Mouse (Mus musculus) heart, embryonic 14.5 days (tissue): ENCODE measurements at regions not wholly inside any gene's neighbourhood (a gene's known extent, or its start where the extent isn't known, plus 50 kb on each side); places are given as distances from the start of the nearest gene placed in this dataset.

Experiments
- ATAC-seq: fragments of 200-750 bp; cut with Nextera tagmentation; 2 replicates; pipeline ENCODE4 v1.8.0; 2017; ENCODE audit warnings: low read depth, moderate TSS enrichment; ENCODE audit not compliant: insufficient number of reproducible peaks, insufficient read depth, low FRiP score
- H3K27ac ChIP-seq, 2 experiments: fragments of 200-500 bp in 1 of 2; fragments of 300-500 bp in 1 of 2; sonication (generic) in 1 of 2; replicated peaks in 1 of 2; 2 replicates each; pipeline ENCODE4 v1.5.1; 2012 to 2014; ENCODE audit warnings: low read depth in 2 of 2, low read length in 2 of 2, control low read depth in 1 of 2, mild to moderate bottlenecking in 1 of 2, mixed read lengths in 1 of 2; ENCODE audit not compliant: control insufficient read depth in 1 of 2, insufficient read depth in 1 of 2
- H3K27me3 ChIP-seq: fragments of 300-500 bp; sonication (generic); 2 replicates; pipeline ENCODE4 v1.6.1; 2014; ENCODE audit warnings: mild to moderate bottlenecking, low read length, control low read depth; ENCODE audit not compliant: control insufficient read depth, insufficient read depth
- H3K36me3 ChIP-seq: fragments of 300-500 bp; sonication (generic); 2 replicates; pipeline ENCODE4 v1.6.1; 2014; ENCODE audit warnings: mild to moderate bottlenecking, control low read depth, low read length, mixed read lengths; ENCODE audit not compliant: control insufficient read depth, insufficient read depth
- H3K4me1 ChIP-seq, 2 experiments: fragments of 200-500 bp in 1 of 2; fragments of 300-500 bp in 1 of 2; sonication (generic) in 1 of 2; 2 replicates each; pipeline ENCODE4 v1.6.1; 2012 to 2014; ENCODE audit warnings: low read length in 2 of 2, control low read depth in 1 of 2, mixed read lengths in 1 of 2; ENCODE audit not compliant: control insufficient read depth in 2 of 2, insufficient read depth in 2 of 2
- H3K4me2 ChIP-seq: fragments of 300-500 bp; sonication (generic); 2 replicates; pipeline ENCODE4 v1.6.1; 2014; ENCODE audit warnings: mild to moderate bottlenecking, low read length
- H3K4me3 ChIP-seq, 2 experiments: fragments of 200-500 bp in 1 of 2; fragments of 300-500 bp in 1 of 2; sonication (generic) in 1 of 2; 2 replicates each; pipeline ENCODE4 v1.5.1; 2012 to 2014; ENCODE audit warnings: low read length in 2 of 2, mild to moderate bottlenecking in 2 of 2, control low read depth in 1 of 2, low read depth in 1 of 2, moderate library complexity in 1 of 2; ENCODE audit not compliant: control insufficient read depth in 1 of 2, insufficient read depth in 1 of 2
- H3K9ac ChIP-seq: fragments of 300-500 bp; sonication (generic); 2 replicates; pipeline ENCODE4 v1.6.1; 2014; ENCODE audit warnings: mild to moderate bottlenecking, low read length
- H3K9me3 ChIP-seq: fragments of 300-500 bp; sonication (generic); 2 replicates; pipeline ENCODE4 v1.6.1; 2016; ENCODE audit warnings: low read length, control low read depth; ENCODE audit not compliant: control insufficient read depth
- WGBS: fragments of 180-500 bp; shearing (Covaris S2); extraction: QIAGEN DNeasy Blood & Tissue Kit; methylation state at CpG from one replicate; pipeline ENCODE4 v1.1.7; 2014; 5-methylcytosine and 5-hydroxymethylcytosine counted together

- no peaks in the 10 kb centered on the region for H3K27me3 ChIP-seq
- H3K9ac ChIP-seq = no peak overlapping the region
- no peak overlapping the region for H3K27ac ChIP-seq
- H3K36me3 ChIP-seq = no peaks in the 10 kb centered on the region
- no peaks in the 10 kb centered on the region for H3K9me3 ChIP-seq
- WGBS = 90% methylated on average over 11 of the region's 11 CpGs
- no peak overlapping the region for H3K4me2 ChIP-seq
- H3K4me1 ChIP-seq = no peaks in the 10 kb centered on the region
- no peak overlapping the region for H3K4me3 ChIP-seq
- ATAC-seq = no peak
Measured at GRCm38 (mm10) chr1:128826419-128826818, 234.3 kb upstream of the Cxcr4 start.

- ATAC-seq = no peak
- Histone ChIP-seq H3K4me1 (no peaks in the 10 kb centered on the region), H3K4me3 (no peak overlapping the region), H3K9me3 (no peaks in the 10 kb centered on the region), H3K27me3 (no peaks in the 10 kb centered on the region), H3K4me2 (no peak overlapping the region), H3K27ac (no peak overlapping the region), H3K9ac (no peak overlapping the region), H3K36me3 (no peaks in the 10 kb centered on the region)
- WGBS = 51% methylated on average over 11 of the region's 11 CpGs
Measured at GRCm38 (mm10) chr1:128824916-128825683, 233.0 kb upstream of the Cxcr4 start.

- H3K36me3 ChIP-seq = no peaks in the 10 kb centered on the region
- H3K27ac ChIP-seq = no peak overlapping the region
- no peak overlapping the region for H3K9ac ChIP-seq
- H3K4me2 ChIP-seq = no peak overlapping the region
- H3K27me3 ChIP-seq = no peaks in the 10 kb centered on the region
- no peaks in the 10 kb centered on the region for H3K4me1 ChIP-seq
- ATAC-seq = no peak
- no peak overlapping the region for H3K4me3 ChIP-seq
- 7% methylated on average over 8 of the region's 8 CpGs for WGBS
- no peaks in the 10 kb centered on the region for H3K9me3 ChIP-seq
Measured at GRCm38 (mm10) chr1:128824235-128824634, 232.1 kb upstream of the Cxcr4 start.

- 83% methylated on average over 6 of the region's 6 CpGs for WGBS
Measured at GRCm38 (mm10) chr1:128821991-128822390, 229.9 kb upstream of the Cxcr4 start.

GRCm38 (mm10) chr1:128820527-128820926, 228.4 kb upstream of the Cxcr4 start:
- no peaks in the 10 kb centered on the region for H3K36me3 ChIP-seq
- H3K4me3 ChIP-seq = no peak overlapping the region
- H3K27me3 ChIP-seq = no peaks in the 10 kb centered on the region
- no peak overlapping the region for H3K9ac ChIP-seq
- ATAC-seq = no peak
- no peak overlapping the region for H3K4me2 ChIP-seq
- no peaks in the 10 kb centered on the region for H3K4me1 ChIP-seq
- H3K27ac ChIP-seq = no peak overlapping the region
- H3K9me3 ChIP-seq = no peaks in the 10 kb centered on the region
- 83% methylated on average over 1 of the region's 1 CpGs for WGBS

More at GRCm38 (mm10) chr1:128821991-128822390, 229.9 kb upstream of the Cxcr4 start:
- no peak for ATAC-seq
- H3K4me1 ChIP-seq = no peaks in the 10 kb centered on the region
- no peaks in the 10 kb centered on the region for H3K36me3 ChIP-seq
- no peaks in the 10 kb centered on the region for H3K27me3 ChIP-seq
- no peaks in the 10 kb centered on the region for H3K9me3 ChIP-seq
- no peak overlapping the region for H3K4me3 ChIP-seq
- H3K9ac ChIP-seq = no peak overlapping the region
- no peak overlapping the region for H3K4me2 ChIP-seq
- H3K27ac ChIP-seq = no peak overlapping the region

- Histone ChIP-seq H3K9ac (no peak overlapping the region), H3K4me3 (no peak overlapping the region), H3K36me3 (no peaks in the 10 kb centered on the region), H3K9me3 (no peaks in the 10 kb centered on the region), H3K27ac (no peak overlapping the region), H3K27me3 (no peaks in the 10 kb centered on the region), H3K4me2 (no peak overlapping the region), H3K4me1 (no peaks in the 10 kb centered on the region)
- WGBS = 90% methylated on average over 6 of the region's 6 CpGs
- no peak for ATAC-seq
Measured at GRCm38 (mm10) chr1:128819611-128820010, 227.5 kb upstream of the Cxcr4 start.

GRCm38 (mm10) chr1:128813379-128813778, 221.3 kb upstream of the Cxcr4 start:
- Histone ChIP-seq H3K4me2 (no peak overlapping the region), H3K27ac (no peak overlapping the region), H3K4me3 (no peak overlapping the region), H3K9ac (no peak overlapping the region), H3K9me3 (no peaks in the 10 kb centered on the region), H3K36me3 (no peaks in the 10 kb centered on the region), H3K4me1 (no peaks in the 10 kb centered on the region), H3K27me3 (no peaks in the 10 kb centered on the region)
- WGBS = 75% methylated on average over 5 of the region's 5 CpGs
- ATAC-seq = no peak

GRCm38 (mm10) chr1:128810860-128811259, 218.8 kb upstream of the Cxcr4 start:
- 73% methylated on average over 3 of the region's 3 CpGs for WGBS
- no peaks in the 10 kb centered on the region for H3K36me3 ChIP-seq
- H3K4me2 ChIP-seq = no peak overlapping the region
- no peak overlapping the region for H3K27ac ChIP-seq
- H3K9me3 ChIP-seq = no peaks in the 10 kb centered on the region
- no peak for ATAC-seq
- no peak overlapping the region for H3K4me3 ChIP-seq
- no peak overlapping the region for H3K9ac ChIP-seq
- no peaks in the 10 kb centered on the region for H3K27me3 ChIP-seq
- no peaks in the 10 kb centered on the region for H3K4me1 ChIP-seq
